Mouse (Mus musculus) myocyte (in vitro differentiated cells): ENCODE data around the gene Ndrg3.
"Not testable (repeated sequence)": the region's sequence is repeated elsewhere in the genome, so short reads cannot be mapped to it uniquely, and the experiment has no call there.

Experiments used
- TCF12 ChIP-seq: IDR thresholded peaks from one replicate; pipeline ENCODE4 v1.6.1; 2011; ENCODE audit warnings: mild to moderate bottlenecking, control low read depth; ENCODE audit not compliant: poor library complexity, insufficient read depth, severe bottlenecking
- USF1 ChIP-seq: IDR thresholded peaks from one replicate; pipeline ENCODE4 v1.6.1; 2011; ENCODE audit warnings: low read depth, mild to moderate bottlenecking, control low read depth, moderate library complexity

GRCm38 (mm10) chr2:156885666-156886065 lies 106.2 kb downstream of the Ndrg3 start:
- not testable (repeated sequence) for TF ChIP-seq USF1, TCF12
